Mouse (Mus musculus) liver, embryonic 18 days (tissue): ENCODE data around the gene Grk1. TPM values are rescaled to one million over a fixed set of nuclear protein-coding genes. Genes with fewer than 3 reads are reported as not detected.

Source experiments
- polyA plus RNA-seq: library from polyadenylated mRNA; depleted of rRNA; stranded (reverse); fragments of >200 nt; gene quantifications from 2 replicates; pipeline ENCODE4 v1.2.3, GENCODE M21; 2012; rRNA removed

Gene Grk1
- polyA plus RNA-seq: 0.01 and 0.02 TPM in 2 replicates

GRCm38 (mm10) chr8:13404666-13405131 is at the start of gene Grk1:
Grk1 (plus strand) TSS chr8:13405081.

GRCm38 (mm10) chr8:13396725-13397124 is 8.2 kb upstream of the Grk1 start, which contains the start of gene Atp4b:
Atp4b (minus strand) TSS chr8:13396825.

GRCm38 (mm10) chr8:13434889-13435288 is 30.0 kb downstream of the Grk1 start, which contains the start of gene Tmem255b:
Tmem255b (plus strand) TSS chr8:13435189.

Other genes with a start within 250 kb of the Grk1 start
- 179 and 185 TPM in 2 replicates for gene Lamp1, start 245.9 kb upstream of the Grk1 start, polyA plus RNA-seq
- 4.9 and 5.4 TPM in 2 replicates for gene Grtp1, start 204.5 kb upstream of the Grk1 start, polyA plus RNA-seq
- not detected in 2 replicates for gene Adprhl1, start 150.9 kb upstream of the Grk1 start, polyA plus RNA-seq
- 6.2 and 6.5 TPM in 2 replicates for gene Dcun1d2, start 117.0 kb upstream of the Grk1 start, polyA plus RNA-seq
- gene Tmco3, start 116.9 kb upstream of the Grk1 start, polyA plus RNA-seq: 3.9 and 4.0 TPM in 2 replicates
- gene Tfdp1, start 66.3 kb upstream of the Grk1 start, polyA plus RNA-seq: 68.0 and 68.1 TPM in 2 replicates
- gene Atp4b, start 8.3 kb upstream of the Grk1 start, polyA plus RNA-seq: not detected in 2 replicates
- gene Tmem255b, start 30.1 kb downstream of the Grk1 start, polyA plus RNA-seq: 0.02 and 0.07 TPM in 2 replicates
- gene Gas6, start 89.4 kb downstream of the Grk1 start, polyA plus RNA-seq: 7.9 and 8.7 TPM in 2 replicates
- gene 1700029H14Rik, start 157.4 kb downstream of the Grk1 start, polyA plus RNA-seq: not detected in 2 replicates